Mouse (Mus musculus) megakaryocyte, embryonic 14.5 days (primary cell): ENCODE results near the gene Kdsr.

Source experiments
- FLI1 ChIP-seq: IDR thresholded peaks from 2 replicates; pipeline ENCODE4 v1.6.1; 2012; ENCODE audit warnings: low read length, inconsistent platforms, mixed read lengths
- GATA1 ChIP-seq: IDR thresholded peaks from 3 replicates; pipeline ENCODE4 v1.6.1; 2012; ENCODE audit warnings: mixed read lengths, low read length, inconsistent platforms, borderline replicate concordance

- no peak for TF ChIP-seq GATA1
- TF ChIP-seq FLI1, result no peak
These were observed 44.1 kb downstream of the Kdsr start for GRCm38 (mm10) chr1:106715111-106716083.
